Mouse (Mus musculus) megakaryocyte, adult 5-6 weeks (primary cell): Measurements from ENCODE around the gene Cntn5. TPM values are rescaled to one million over a fixed set of nuclear protein-coding genes. Genes with fewer than 3 reads are reported as not detected.

Experiments
- ATAC-seq: 2 replicates; pipeline ENCODE4 v1.8.0; 2016; ENCODE audit warnings: mild to moderate bottlenecking, inconsistent platforms; ENCODE audit not compliant: poor library complexity, severe bottlenecking
- total RNA-seq, 2 experiments: library from RNA; stranded (forward) in 1 of 2; stranded (reverse) in 1 of 2; fragments of 153-499, 151-499 nt in 1 of 2; fragments of 221-1000, 200-1000 nt in 1 of 2; gene quantifications; 2 replicates each; pipeline versions ENCODE4 v1.2.3 to v1.2.4; 2015 to 2017

The Cntn5 gene
- total RNA-seq, 2 experiments from 2014 or later, result not detected

- ATAC-seq, result no peak
Observed at GRCm38 (mm10) chr9:10448987-10449563, 455.5 kb downstream of the Cntn5 start.

- ATAC-seq, result no peak
Observed at GRCm38 (mm10) chr9:10447220-10447837, 457.2 kb downstream of the Cntn5 start.

GRCm38 (mm10) chr9:10412075-10412474, 492.5 kb downstream of the Cntn5 start:
- ATAC-seq, result no peak

- no peak for ATAC-seq
Observed at GRCm38 (mm10) chr9:10400099-10400498, 504.5 kb downstream of the Cntn5 start.

- no peak for ATAC-seq
Observed at GRCm38 (mm10) chr9:10389863-10390262, 514.7 kb downstream of the Cntn5 start.

GRCm38 (mm10) chr9:10384455-10384854, 520.1 kb downstream of the Cntn5 start:
- no peak for ATAC-seq

- ATAC-seq, result no peak
Observed at GRCm38 (mm10) chr9:10383140-10383539, 521.4 kb downstream of the Cntn5 start.

- ATAC-seq, result no peak
Observed at GRCm38 (mm10) chr9:10381701-10382100, 522.9 kb downstream of the Cntn5 start.

- no peak for ATAC-seq
Observed at GRCm38 (mm10) chr9:10376261-10376660, 528.3 kb downstream of the Cntn5 start.

- no peak for ATAC-seq
Observed at GRCm38 (mm10) chr9:10368971-10369370, 535.6 kb downstream of the Cntn5 start.

GRCm38 (mm10) chr9:10368410-10368809, 536.2 kb downstream of the Cntn5 start:
- ATAC-seq, result no peak

- no peak for ATAC-seq
Observed at GRCm38 (mm10) chr9:10366246-10366955, 538.2 kb downstream of the Cntn5 start.

- ATAC-seq, result no peak
Observed at GRCm38 (mm10) chr9:10350909-10351655, 553.5 kb downstream of the Cntn5 start.

- no peak for ATAC-seq
Observed at GRCm38 (mm10) chr9:10348741-10349140, 555.8 kb downstream of the Cntn5 start.

- no peak for ATAC-seq
Observed at GRCm38 (mm10) chr9:10348222-10348621, 556.4 kb downstream of the Cntn5 start.

GRCm38 (mm10) chr9:10340751-10341150, 563.8 kb downstream of the Cntn5 start:
- no peak for ATAC-seq

GRCm38 (mm10) chr9:10339716-10340115, 564.9 kb downstream of the Cntn5 start:
- ATAC-seq, result no peak

GRCm38 (mm10) chr9:10324697-10325368, 579.7 kb downstream of the Cntn5 start:
- no peak for ATAC-seq

- no peak for ATAC-seq
Observed at GRCm38 (mm10) chr9:10269342-10269741, 635.2 kb downstream of the Cntn5 start.

GRCm38 (mm10) chr9:10268836-10269235, 635.7 kb downstream of the Cntn5 start:
- no peak for ATAC-seq

- no peak for ATAC-seq
Observed at GRCm38 (mm10) chr9:10265616-10266015, 639.0 kb downstream of the Cntn5 start.
